Mouse (Mus musculus): ENCODE data around the gene Pycr2.
"Not testable (repeated sequence)": the region's sequence is repeated elsewhere in the genome, so short reads cannot be mapped to it uniquely, and the experiment has no call there.

The Pycr2 gene

DNA sequence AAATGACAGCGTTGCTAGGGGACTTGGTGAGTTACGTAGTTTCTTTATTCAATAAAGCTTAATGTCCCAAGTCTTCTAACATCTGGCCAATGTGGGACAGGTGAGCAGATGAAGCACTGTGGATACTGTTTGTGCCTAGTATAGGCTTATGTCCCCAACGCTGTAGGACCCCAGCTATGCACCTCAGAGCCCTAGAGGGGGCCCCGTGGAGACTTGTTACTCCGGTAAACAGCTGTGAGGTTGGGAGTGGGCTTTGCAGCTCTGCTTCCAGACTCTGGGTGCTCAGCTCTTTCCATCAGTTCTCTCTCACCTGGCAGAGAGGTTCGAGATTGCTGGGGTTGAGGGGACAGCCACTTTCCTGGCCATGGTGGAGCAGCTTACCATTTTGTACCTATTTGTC, 1.2 kb downstream of the Pycr2 start:
- no peak for DNase-seq (ENCODE audit: low read depth, low spot score)

DNA sequence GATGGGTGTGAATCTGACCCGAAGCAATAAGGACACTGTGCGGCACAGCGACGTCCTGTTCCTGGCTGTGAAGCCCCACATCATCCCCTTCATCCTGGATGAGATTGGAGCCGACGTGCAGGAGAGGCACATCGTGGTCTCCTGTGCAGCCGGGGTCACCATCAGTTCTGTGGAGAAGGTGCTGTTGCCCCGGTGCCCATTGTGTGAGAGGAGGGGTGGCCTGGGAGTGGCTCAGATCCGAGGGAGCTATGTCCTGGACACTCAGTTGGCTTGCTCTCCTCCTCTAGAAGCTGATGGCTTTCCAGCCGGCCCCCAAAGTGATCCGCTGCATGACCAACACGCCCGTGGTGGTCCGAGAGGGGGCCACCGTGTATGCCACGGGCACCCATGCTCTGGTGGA, 1.8 kb downstream of the Pycr2 start:
- DNase-seq (ENCODE audit: low read depth, low spot score) = no peak

DNA sequence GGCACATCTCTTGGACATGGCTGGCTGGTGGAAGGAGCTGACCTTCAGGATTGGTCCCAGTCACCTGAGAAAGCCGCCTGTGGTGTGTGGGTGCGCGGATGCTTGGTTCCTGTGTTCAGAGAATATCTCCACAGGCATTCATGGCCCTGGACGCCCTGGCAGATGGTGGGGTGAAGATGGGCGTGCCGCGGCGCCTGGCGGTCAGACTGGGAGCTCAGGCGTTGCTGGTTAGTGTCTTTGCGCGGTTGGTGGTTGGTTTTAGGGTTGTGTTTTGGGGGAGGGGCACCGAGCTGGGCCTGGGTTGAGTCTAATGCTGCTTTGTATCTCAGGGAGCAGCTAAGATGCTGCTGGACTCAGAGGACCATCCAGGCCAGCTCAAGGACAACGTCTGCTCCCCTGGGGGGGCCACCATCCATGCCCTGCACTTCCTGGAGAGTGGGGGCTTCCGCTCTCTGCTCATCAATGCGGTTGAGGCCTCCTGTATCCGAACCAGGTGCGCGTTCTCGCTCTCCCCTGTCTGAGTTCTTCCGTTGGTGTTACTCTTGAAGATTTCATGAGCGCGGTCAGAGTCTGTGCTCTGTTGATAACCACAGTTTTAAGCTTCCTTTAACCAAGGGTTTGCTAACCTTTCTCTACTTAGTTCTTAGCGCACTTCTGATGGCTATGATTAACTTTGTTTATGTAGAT, 2.5 kb downstream of the Pycr2 start:
- peak; percentile 74 for DNase-seq (ENCODE audit: low read depth, low spot score)

DNA sequence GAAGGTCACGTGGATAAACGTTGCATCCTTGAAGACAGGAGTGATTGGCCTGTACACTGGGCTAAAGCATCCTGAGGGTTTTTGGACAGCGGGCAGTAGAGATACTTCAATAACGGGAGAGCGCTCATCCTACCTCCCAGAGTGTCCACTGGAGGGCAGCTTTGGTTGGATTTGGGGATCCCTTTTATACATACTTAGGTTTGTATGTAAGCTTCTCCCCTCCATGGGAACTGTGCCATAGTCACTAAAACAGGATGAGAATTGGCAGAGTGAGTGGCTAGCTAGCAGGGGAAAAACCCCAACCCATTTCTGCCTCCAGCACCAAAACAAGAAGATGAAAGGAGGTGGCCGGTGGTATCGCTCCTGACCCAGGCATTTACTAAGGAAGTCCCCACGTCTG, 7.0 kb downstream of the Pycr2 start:
- DNase-seq (ENCODE audit: low read depth, low spot score) = peak; percentile 49

DNA sequence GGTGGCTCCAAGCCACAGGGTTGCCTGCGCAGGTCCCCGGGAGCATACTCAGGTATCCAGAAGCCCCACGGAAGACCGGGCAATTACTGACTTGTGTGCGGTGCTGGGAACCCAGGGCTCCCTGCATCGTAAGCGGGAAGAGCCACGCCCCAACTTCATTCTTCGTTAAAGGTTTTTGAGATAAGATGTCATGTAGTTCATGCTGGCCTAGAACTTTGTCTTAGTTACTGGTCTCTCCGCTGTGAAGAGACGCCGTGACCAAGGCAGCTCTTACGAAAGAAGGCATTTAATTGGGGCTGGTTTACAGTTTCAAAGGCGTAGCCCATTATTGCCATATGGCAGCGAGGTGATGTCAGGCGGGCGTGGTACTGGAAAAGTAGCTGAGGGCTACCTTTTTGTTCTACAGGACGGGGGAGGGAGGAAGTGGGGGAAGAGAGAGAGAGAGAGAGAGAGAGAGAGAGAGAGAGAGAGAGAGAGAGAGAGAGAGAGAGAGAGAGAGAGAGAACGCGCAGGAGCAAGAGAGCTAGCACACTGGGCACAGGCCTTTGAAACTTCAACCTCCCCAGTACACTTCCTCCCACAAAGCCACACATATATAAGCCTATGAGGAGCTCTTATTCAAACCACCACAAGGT, 7.7 kb downstream of the Pycr2 start:
- peak; percentile 51 for DNase-seq (ENCODE audit: low read depth, low spot score)

DNA sequence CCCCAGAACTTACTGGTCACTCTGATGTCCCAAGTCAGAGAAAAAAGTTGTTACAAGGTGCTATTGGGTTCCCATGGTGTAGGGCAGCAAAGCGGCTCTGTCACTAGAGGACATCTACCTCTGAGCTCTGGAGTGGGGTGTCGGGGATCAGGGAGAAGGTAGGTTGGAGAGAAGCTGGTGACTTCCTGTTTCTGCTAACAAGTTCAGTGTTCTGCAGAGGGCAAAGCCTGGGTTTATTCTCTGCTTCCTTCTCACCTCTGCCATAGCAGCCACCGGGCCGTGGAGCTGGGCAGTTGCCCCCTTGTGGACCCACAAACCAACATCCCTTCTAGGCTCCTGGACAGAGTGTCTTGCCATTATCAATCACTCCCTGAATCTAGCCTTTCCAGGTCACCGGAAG, 8.7 kb downstream of the Pycr2 start:
- no peak for DNase-seq (ENCODE audit: low read depth, low spot score)

DNA sequence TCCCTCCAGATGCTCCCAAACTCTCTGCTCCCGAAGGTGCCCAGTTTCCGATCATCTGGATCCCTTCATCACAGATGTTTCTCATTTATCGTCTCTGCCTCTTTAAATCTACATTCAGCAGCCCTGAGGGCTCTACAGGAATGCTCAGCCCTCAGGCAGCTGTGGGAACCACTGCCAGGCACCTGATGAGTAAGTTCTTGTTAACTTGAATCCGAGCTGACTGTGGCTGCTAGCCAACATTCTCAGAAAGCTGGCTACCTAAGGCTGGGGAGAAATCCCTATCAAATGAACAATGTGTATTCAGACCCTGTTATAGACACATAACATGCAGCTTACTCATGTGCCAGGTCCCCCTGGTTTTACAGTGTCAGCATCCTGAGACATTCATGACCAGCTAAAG, 9.7 kb downstream of the Pycr2 start:
- DNase-seq (ENCODE audit: low read depth, low spot score) = no peak

DNA sequence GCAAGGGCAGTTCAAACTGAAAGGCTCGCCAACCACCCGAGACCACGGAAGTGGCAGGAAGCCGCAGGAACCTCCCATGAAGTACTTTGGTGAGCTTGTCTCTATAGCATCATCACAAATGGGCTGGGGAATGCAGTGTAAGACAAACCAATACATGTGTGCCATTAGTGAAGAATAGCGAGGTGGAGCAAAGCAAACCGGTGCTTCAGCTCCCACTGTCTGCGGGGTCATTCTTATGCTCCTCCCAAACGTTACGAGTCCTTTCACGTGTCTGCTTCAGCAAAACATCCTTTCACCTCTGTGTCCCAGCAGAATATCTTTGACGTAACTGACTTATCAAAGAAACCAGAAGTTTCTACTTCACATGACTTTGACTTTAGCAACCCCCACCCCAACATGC, 12.3 kb downstream of the Pycr2 start:
- no peak for DNase-seq (ENCODE audit: low read depth, low spot score)

DNA sequence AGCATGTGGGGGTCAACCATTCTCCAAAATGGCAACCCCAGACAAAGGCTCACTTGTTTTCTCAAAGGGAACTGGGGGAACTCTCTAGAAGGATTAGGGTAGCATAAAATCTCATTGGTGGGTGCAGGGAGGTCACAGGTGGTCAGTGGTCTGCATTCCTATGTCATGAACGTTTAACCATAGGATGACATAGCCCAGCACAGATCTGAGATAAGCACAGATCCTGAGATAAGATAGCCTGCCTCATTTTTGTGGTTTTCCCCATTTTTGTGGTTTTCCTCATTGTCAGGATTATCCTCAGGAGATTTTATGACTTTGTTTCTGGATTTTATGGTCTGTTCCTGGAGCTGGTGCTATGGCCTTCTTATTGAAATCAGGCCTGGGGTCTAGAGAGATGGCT, 13.0 kb downstream of the Pycr2 start:
- no peak for DNase-seq (ENCODE audit: low read depth, low spot score)

DNA sequence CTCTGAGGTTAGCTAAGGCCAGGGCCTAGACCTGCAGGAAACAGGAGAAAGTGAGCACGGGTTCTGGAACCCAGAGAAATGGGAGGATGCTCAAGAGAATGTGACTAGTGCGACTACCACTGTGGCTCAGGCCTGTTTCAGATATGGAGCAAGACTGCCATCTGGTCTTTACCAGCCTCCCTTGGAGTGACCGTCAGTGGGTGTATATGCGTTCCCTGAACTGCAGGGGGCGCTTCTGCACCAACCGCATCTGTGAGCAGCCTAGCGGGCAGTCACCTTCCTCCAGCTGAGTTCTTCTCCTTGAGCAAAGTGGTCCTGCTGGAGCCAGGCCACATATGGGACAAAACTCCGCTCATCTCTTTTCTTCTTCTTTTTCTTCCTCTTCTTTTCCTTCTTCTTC, 15.6 kb downstream of the Pycr2 start:
- peak; percentile 92 for DNase-seq (ENCODE audit: low read depth, low spot score)

DNA sequence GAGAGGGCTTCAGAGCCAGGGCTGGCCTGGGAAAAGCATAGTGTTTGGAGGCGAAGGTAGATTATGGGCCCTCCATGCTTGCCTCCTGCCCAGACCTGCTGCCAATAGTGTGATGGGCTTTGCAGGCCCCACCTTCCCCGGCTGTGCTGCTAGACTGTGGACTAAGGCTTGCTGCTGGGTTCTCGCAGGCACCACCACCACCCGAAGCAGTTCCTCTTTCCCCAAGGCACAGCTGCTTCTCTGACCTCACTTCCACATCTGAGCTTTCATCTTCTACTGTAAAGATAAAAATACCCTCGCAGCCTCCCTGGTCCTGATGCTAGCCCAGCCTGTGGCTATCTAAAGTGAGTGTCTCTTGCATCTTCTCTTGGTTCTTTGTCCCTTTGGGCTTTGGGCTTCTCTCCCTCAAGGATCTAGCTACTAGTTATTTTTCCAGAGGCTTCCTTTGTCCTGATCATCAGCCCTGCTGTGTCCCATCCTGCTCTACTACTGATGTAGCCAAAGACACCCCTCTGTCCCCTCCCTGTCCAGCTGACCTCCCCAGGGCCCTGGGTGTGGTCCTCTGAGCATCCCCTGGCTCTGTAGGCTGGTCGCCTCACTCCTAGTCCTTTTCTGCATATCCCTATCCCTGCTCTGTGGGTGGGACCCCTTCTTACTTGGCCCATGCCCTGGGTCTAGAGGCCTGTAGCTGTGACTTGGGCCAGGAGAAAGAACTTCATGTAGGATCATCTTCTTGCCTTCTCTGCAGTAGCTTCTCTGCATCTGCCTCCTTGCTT, 18.4 kb downstream of the Pycr2 start:
- no peak for DNase-seq (ENCODE audit: low read depth, low spot score)

DNA sequence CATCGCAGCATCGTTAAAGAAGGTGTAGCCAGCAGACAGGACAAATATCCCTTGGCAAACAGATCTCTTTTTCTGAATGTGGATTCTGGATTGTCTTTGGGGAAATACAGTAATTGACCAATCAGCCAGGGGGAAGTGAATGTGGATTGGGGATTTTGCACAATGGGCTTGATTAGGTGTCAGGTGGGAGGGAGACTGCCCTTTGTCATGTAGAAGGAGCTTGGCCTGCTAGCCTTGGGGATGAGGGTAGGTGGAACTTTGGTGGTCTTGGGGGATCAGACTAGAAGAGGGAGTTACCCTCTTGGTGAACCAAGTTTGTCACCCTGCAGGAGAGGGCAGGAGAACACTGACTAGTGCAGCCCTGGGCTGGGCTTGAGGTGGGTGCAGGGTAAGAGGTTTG, 20.6 kb downstream of the Pycr2 start:
- DNase-seq (ENCODE audit: low read depth, low spot score) = peak; percentile 99

DNA sequence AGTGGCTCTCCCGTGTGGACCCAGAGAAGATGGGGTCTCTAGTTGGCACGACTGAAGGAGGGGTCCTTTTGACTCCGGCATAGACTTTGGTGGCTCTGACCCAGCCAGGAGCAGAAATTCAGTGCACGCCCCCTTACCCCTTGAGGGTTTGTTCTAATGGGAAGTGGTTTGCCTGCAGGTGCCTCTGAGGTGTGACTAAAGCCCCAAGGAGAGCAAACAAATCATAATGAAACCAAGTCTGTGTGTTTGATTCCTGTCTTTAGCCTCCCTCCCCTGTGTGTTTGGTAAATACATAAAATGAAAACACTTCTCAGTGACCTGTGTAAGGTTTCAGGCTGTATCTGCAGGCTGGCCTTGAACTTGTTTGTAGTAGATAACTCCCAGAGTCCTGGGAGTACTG, 22.2 kb downstream of the Pycr2 start:
- DNase-seq (ENCODE audit: low read depth, low spot score) = no peak

DNA sequence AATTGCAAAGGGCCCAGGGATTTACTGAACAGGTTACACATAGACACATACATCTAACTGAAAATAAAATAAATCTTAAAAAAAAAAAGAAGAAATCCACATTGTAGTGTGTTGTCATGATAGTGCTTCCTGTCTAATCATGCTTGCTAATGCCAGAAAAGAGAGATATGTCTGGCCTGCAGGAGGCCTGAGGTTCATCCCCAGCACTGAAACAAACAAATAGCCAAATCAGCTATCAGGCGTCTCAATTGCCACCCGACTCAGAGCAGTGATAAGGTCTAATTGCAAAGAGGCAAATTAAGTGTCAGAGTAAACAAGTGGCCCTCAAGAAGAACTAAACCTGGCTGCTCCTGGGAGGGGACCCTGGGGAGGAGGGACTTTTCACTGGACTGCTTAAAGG, 25.5 kb downstream of the Pycr2 start:
- DNase-seq (ENCODE audit: low read depth, low spot score) = no peak

DNA sequence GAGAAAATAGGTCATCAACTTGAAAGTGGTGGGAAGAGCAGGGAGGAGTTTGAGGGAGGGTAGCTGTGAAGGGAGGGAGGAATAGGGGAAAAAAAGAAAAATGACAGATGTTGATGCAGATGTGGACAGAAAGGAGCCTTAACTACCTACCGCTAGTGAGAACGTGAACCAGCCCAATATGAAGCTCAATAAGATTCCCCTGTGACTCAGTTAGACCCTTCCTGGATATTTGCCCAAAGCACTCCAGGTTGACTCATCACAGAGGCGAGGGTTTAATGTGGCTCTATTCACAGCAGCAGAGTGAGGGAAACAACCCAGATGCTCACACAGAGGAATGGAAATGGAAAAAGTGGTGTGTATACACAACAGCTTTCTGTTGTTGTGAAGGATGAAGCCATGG, 27.0 kb downstream of the Pycr2 start:
- no peak for DNase-seq (ENCODE audit: low read depth, low spot score)

DNA sequence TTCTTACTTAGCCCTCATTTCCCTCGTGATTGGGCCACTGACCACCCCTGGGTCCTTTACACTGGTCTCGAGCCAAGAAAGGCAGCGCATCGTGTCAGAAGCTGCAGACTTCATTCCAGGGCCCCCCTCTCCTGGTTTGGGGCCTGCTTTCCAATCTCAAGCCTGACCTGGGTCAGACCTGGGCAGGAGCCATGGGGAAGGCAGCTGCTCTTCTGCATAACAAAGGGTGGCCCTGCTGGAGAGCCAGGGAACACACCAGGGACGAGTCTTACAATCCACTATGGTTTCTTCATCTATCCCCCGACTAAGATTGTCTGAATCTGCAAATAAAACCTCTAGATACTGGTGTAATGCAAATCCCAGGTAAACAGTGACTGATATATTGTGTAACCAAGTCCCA, 29.6 kb downstream of the Pycr2 start:
- peak; percentile 83 for DNase-seq (ENCODE audit: low read depth, low spot score)

DNA sequence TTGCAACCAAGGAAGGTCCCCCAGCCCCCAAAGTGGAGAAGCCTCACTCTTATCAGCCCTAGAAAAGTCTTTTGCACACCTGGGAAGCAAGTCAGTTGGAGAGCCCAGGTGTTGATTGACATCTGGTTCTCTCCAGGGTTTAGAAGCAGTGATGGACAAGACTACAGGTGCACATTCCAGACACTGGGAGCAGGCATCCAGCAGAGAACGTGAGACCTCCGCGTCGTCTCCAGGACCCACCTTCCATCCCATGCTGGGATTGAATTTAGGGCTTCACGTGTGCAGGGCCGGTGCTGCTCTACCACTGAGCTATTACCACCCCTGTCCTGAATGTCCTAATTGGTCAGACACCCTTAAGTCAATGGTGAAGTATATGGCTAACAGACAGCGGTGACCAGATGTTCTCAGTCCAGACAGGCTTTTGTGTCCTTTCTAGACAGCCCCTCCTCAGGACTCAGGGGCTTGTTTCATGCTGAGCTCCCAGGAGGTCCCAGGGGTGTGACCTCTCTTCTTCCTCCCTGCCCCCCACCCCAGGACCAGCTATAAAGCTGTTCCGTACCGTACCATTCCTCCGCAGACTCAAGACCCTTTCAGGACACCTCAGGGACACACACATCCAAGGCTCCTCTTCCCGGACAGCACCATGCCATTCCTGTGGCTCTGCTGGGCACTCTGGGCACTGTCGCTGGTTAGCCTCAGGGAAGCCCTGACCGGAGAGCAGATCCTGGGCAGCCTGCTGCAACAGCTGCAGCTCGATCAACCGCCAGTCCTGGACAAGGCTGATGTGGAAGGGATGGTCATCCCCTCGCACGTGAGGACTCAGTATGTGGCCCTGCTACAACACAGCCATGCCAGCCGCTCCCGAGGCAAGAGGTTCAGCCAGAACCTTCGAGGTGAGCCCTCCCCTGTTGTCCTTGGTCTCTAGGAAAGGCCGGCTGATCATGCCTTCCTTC, 30.6 kb downstream of the Pycr2 start, which contains the start of gene Lefty1:
Gene Lefty1 (plus strand): TSS at position 556 of the 953 bp plus-strand sequence.
- DNase-seq (ENCODE audit: low read depth, low spot score) = peak; percentile 83

DNA sequence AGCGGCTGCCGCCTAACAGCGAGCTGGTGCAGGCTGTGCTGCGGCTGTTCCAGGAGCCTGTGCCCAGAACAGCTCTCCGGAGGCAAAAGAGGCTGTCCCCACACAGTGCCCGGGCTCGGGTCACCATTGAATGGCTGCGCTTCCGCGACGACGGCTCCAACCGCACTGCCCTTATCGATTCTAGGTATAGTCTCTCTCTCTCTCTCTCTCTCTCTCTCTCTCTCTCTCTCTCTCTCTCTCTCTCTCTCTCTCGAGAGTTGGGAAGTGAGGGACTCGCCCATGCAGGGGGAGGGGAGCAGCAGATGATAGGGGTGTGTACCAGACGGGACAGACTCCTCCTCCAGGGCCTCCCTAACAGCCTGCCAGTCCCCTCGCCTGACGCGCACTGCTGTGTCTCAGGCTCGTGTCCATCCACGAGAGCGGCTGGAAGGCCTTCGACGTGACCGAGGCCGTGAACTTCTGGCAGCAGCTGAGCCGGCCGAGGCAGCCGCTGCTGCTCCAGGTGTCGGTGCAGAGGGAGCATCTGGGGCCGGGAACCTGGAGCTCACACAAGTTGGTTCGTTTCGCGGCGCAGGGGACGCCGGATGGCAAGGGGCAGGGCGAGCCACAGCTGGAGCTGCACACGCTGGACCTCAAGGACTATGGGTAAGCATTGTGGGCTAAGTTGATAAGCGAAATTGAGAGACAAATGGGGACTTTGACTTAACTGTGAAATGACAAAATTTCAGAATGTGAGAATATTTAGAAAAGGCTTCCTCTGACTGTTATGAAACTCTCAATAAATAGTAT, 32.7 kb downstream of the Pycr2 start:
- DNase-seq (ENCODE audit: low read depth, low spot score) = peak; percentile 78

DNA sequence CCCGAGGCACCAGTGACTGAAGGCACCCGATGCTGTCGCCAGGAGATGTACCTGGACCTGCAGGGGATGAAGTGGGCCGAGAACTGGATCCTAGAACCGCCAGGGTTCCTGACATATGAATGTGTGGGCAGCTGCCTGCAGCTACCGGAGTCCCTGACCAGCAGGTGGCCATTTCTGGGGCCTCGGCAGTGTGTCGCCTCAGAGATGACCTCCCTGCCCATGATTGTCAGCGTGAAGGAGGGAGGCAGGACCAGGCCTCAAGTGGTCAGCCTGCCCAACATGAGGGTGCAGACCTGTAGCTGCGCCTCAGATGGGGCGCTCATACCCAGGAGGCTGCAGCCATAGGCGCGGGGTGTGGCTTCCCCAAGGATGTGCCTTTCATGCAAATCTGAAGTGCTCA, 33.5 kb downstream of the Pycr2 start:
- DNase-seq (ENCODE audit: low read depth, low spot score) = peak; percentile 53

DNA sequence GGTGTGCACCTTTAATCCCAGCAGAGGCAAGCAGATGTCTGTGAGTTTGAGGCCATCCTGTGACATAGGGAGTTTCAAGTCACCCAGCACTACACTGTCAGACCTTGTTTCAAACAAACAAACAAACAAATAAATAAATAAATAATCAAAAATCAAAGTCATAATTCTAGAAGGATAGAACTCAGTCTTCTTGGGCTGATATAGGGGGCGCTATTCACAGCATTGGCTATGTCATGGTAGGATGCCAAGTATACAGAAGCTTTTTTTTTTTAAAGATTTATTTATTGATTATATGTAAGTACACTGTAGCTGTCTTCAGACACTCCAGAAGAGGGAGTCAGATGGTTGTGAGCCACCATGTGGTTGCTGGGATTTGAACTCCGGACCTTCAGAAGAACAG, 34.7 kb downstream of the Pycr2 start:
- DNase-seq (ENCODE audit: low read depth, low spot score) = not testable (repeated sequence)
